Mouse (Mus musculus) activated CD4-positive, CD25-positive, alpha-beta regulatory T cell, adult 9 weeks (primary cell): ENCODE results near the gene Olfr1512. TPM values are rescaled to one million over a fixed set of nuclear protein-coding genes. Genes with fewer than 3 reads are reported as not detected.

Source experiments
- polyA plus RNA-seq: library from polyadenylated mRNA; unstranded; fragments of 100-300 nt; shearing (Covaris generic); gene quantifications from one replicate; pipeline ENCODE4 v1.2.1, GENCODE M21; 2017

The Olfr1512 gene
- polyA plus RNA-seq, result not detected

DNA sequence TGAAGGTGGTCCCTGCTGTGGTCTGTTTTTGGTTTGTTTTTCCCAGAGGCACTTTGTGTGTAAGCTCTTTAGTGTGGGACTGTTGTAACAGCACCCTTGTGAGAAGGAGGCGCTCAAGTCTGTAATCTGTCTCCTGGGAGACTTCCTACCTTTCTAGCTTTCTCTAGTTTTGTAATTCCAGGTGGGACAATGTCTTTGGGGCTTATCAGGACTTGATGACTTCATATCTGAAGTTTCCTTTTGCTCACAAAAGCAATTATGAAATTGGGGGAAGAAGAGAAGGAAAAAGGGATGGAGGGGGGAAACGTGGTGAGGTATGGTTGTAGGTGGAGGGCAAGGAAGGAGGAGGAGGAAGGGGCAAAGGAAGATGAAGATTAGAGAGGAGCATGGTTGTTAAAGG is at the start of gene Olfr1512:
TSS of gene Olfr1512 (minus strand) at position 101 of the 400 bp plus-strand sequence.

DNA sequence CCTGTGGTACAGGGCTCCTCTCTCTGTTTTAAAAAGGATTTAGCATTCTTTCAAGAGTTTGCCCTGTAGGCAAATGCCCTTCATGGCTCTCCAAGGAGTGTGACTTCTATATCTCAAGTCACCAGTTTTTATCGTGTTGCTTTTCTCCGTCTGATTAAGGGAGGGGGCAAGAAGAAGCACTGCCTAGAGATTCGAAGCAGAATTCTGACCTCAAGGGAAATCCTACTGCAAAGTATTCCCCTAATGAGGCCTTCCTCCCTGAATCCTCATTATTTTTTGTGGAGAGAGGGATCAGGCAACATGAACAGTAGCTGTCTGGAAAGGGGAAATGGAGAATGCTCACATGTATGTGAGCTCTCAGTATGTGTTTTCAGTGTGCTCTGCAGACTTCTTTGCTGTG is 35.3 kb upstream of the Olfr1512 start, which contains the start of gene Olfr1510:
TSS of gene Olfr1510 (minus strand) at position 101 of the 400 bp plus-strand sequence.

DNA sequence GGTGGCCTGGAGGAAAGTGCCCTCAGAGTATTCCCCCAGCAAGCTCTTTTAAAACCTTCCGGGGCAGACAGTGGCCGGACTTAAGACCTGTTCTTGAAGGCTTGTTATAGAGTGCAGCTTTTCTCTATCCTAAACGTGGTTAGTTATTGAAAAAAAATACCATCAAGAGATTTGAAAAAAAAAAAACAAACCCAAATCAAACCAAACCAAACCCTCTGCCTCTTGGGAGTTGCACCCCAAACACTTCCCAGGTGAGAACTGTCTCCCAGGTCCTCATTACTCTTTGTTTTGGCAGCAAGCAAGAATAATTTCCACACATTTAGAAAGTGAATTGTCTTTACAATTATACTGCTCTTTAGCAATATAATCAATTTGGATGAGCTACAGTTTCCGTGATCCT is 18.3 kb upstream of the Olfr1512 start, which contains the start of gene Olfr1511:
TSS of gene Olfr1511 (minus strand) at position 101 of the 400 bp plus-strand sequence.

GRCm38 (mm10) chr14:52356308-52356707 is 22.7 kb downstream of the Olfr1512 start, which contains the start of gene Olfr1513:
Gene Olfr1513 (minus strand): TSS chr14:52356408.

GRCm38 (mm10) chr14:52327910-52328812 is 50.8 kb downstream of the Olfr1512 start, which contains the start of gene Sall2:
Gene Sall2 (minus strand): TSS chr14:52328762.

Other genes starting within 250 kb of the Olfr1512 start
- 30.1 TPM for gene Supt16, start 181.8 kb downstream of the Olfr1512 start, polyA plus RNA-seq
- gene Chd8, start 121.4 kb downstream of the Olfr1512 start, polyA plus RNA-seq, result 51.7 TPM
- gene Tox4, start 100.0 kb downstream of the Olfr1512 start, polyA plus RNA-seq, result 107 TPM
- 22.2 TPM for gene Rab2b, start 99.6 kb downstream of the Olfr1512 start, polyA plus RNA-seq
- 72.0 TPM for gene Mettl3, start 74.0 kb downstream of the Olfr1512 start, polyA plus RNA-seq
- 3.9 TPM for gene Sall2, start 50.4 kb downstream of the Olfr1512 start, polyA plus RNA-seq
- gene Olfr1513, start 22.8 kb downstream of the Olfr1512 start, polyA plus RNA-seq, result not detected
- not detected for gene Olfr1511, start 18.2 kb upstream of the Olfr1512 start, polyA plus RNA-seq
- not detected for gene Olfr1510, start 35.2 kb upstream of the Olfr1512 start, polyA plus RNA-seq
- not detected for gene Olfr1509, start 63.8 kb upstream of the Olfr1512 start, polyA plus RNA-seq
- not detected for gene Olfr1508, start 88.3 kb upstream of the Olfr1512 start, polyA plus RNA-seq
- not detected for gene Olfr1507, start 116.6 kb upstream of the Olfr1512 start, polyA plus RNA-seq